Mouse (Mus musculus) neural tube, embryonic 15.5 days (tissue): ENCODE measurements around the gene Gm29735. TPM values are rescaled to one million over a fixed set of nuclear protein-coding genes. Genes with fewer than 3 reads are reported as not detected.

ENCODE experiments used
- polyA plus RNA-seq: library from polyadenylated mRNA; unstranded; fragments of >200 nt; fragmentation: Nextera tagmentation; extraction: Ambion mirVana; gene quantifications from 2 replicates; pipeline ENCODE4 v1.2.1, GENCODE M21; 2015

Gm29735 gene
- polyA plus RNA-seq, 1 experiment from 2014 or later: not detected

Other genes with a start within 250 kb of the Gm29735 start
- gene Tollip, start 238.6 kb downstream of the Gm29735 start, polyA plus RNA-seq: 67.5 and 70.0 TPM in 2 replicates
- 17.5 and 20.2 TPM in 2 replicates for gene Brsk2, start 207.4 kb downstream of the Gm29735 start, polyA plus RNA-seq
- gene Mob2, start 96.0 kb downstream of the Gm29735 start, polyA plus RNA-seq: 51.2 and 55.6 TPM in 2 replicates
- gene Dusp8, start 61.3 kb downstream of the Gm29735 start, polyA plus RNA-seq: 110 and 132 TPM in 2 replicates
- 0.40 and 0.50 TPM in 2 replicates for gene Gm45618, start 36.4 kb downstream of the Gm29735 start, polyA plus RNA-seq
- gene Gm39115, start 21.1 kb downstream of the Gm29735 start, polyA plus RNA-seq: not detected in 2 replicates
- not detected in 2 replicates for gene Gm45337, start 12.5 kb downstream of the Gm29735 start, polyA plus RNA-seq
- gene Gm4553, start 8.6 kb upstream of the Gm29735 start, polyA plus RNA-seq: not detected in 2 replicates
- gene Krtap5-2, start 18.9 kb upstream of the Gm29735 start, polyA plus RNA-seq: not detected in 2 replicates
- gene Gm10153, start 33.3 kb upstream of the Gm29735 start, polyA plus RNA-seq: not detected in 2 replicates
- not detected in 2 replicates for gene Krtap5-3, start 44.3 kb upstream of the Gm29735 start, polyA plus RNA-seq
- not detected in 2 replicates for gene Gm7579, start 54.7 kb upstream of the Gm29735 start, polyA plus RNA-seq
- not detected in 2 replicates for gene Krtap5-5, start 72.9 kb upstream of the Gm29735 start, polyA plus RNA-seq
- gene Gm40460, start 84.0 kb upstream of the Gm29735 start, polyA plus RNA-seq: not detected in 2 replicates
- gene Gm2431, start 101.2 kb upstream of the Gm29735 start, polyA plus RNA-seq: not detected in 2 replicates
- gene Gm4559, start 117.2 kb upstream of the Gm29735 start, polyA plus RNA-seq: not detected in 2 replicates
- not detected in 2 replicates for gene Krtap5-1, start 140.0 kb upstream of the Gm29735 start, polyA plus RNA-seq
- not detected in 2 replicates for gene Krtap5-4, start 146.4 kb upstream of the Gm29735 start, polyA plus RNA-seq
- gene Ifitm10, start 216.6 kb upstream of the Gm29735 start, polyA plus RNA-seq: 13.5 and 14.7 TPM in 2 replicates
- not detected in 2 replicates for gene Gm49369, start 225.6 kb upstream of the Gm29735 start, polyA plus RNA-seq
- 304 and 310 TPM in 2 replicates for gene Ctsd, start 230.9 kb upstream of the Gm29735 start, polyA plus RNA-seq